Mouse (Mus musculus): Measurements from ENCODE around the gene Tmem41b. TPM values are rescaled to one million over a fixed set of nuclear protein-coding genes. Genes with fewer than 3 reads are reported as not detected.

The Tmem41b gene
- polyA plus RNA-seq, 1 experiment = 8.0 TPM

- TF ChIP-seq CTCF (IDR thresholded peaks at IDR 0.05; ENCODE audit: extremely low read depth, insufficient read depth, insufficient read length, insufficient replicate concordance) (no peak), POLR2A (IDR thresholded peaks at IDR 0.05; ENCODE audit: low read depth, low read length) (no peak)
- H3K27me3 ChIP-seq (ENCODE audit: control insufficient read depth, insufficient read depth, low read length) = no peaks in the 10 kb centered on the region
- no peak overlapping the region for H3K4me3 ChIP-seq (ENCODE audit: extremely low read depth, insufficient read depth, insufficient read length)
- no peak overlapping the region for H3K27ac ChIP-seq (ENCODE audit: insufficient read depth, low read length)
- 96% methylated on average over 6 of the region's 6 CpGs for WGBS
- H3K4me1 ChIP-seq (ENCODE audit: control insufficient read depth, insufficient read depth, insufficient read length) = no peaks in the 10 kb centered on the region
- H3K36me3 ChIP-seq (ENCODE audit: control insufficient read depth, insufficient read depth, low read length) = peaks cover 16% of the 10 kb centered on the region
- no peak for DNase-seq (ENCODE audit: low read depth in 1 of 2, low spot score in 2 of 2)
Observed at GRCm38 (mm10) chr7:109975966-109976715, 10.6 kb downstream of the Tmem41b start.

- Histone ChIP-seq H3K36me3 (ENCODE audit: control insufficient read depth, insufficient read depth, low read length) (peaks cover 3% of the 10 kb centered on the region), H3K27ac (ENCODE audit: insufficient read depth, low read length) (no peak overlapping the region), H3K27me3 (ENCODE audit: control insufficient read depth, insufficient read depth, low read length) (no peaks in the 10 kb centered on the region), H3K4me1 (ENCODE audit: control insufficient read depth, insufficient read depth, insufficient read length) (no peaks in the 10 kb centered on the region; the same call in 1 of the 2 replicates), H3K4me3 (ENCODE audit: extremely low read depth, insufficient read depth, insufficient read length) (no peak overlapping the region)
- DNase-seq (ENCODE audit: low read depth in 1 of 2, low spot score in 2 of 2) = no peak
- TF ChIP-seq CTCF (IDR thresholded peaks at IDR 0.05; ENCODE audit: extremely low read depth, insufficient read depth, insufficient read length, insufficient replicate concordance) (no peak), POLR2A (IDR thresholded peaks at IDR 0.05; ENCODE audit: low read depth, low read length) (no peak)
Observed at GRCm38 (mm10) chr7:109969542-109969941, 17.2 kb downstream of the Tmem41b start.

- Histone ChIP-seq H3K36me3 (ENCODE audit: control insufficient read depth, insufficient read depth, low read length) (peaks cover 3% of the 10 kb centered on the region), H3K27ac (ENCODE audit: insufficient read depth, low read length) (no peak overlapping the region), H3K4me1 (ENCODE audit: control insufficient read depth, insufficient read depth, insufficient read length) (no peaks in the 10 kb centered on the region; the same call in 1 of the 2 replicates), H3K27me3 (ENCODE audit: control insufficient read depth, insufficient read depth, low read length) (no peaks in the 10 kb centered on the region), H3K4me3 (ENCODE audit: extremely low read depth, insufficient read depth, insufficient read length) (no peak overlapping the region)
- no peak for DNase-seq (ENCODE audit: low read depth in 1 of 2, low spot score in 2 of 2)
- TF ChIP-seq POLR2A (IDR thresholded peaks at IDR 0.05; ENCODE audit: low read depth, low read length) = no peak
- TF ChIP-seq CTCF (IDR thresholded peaks at IDR 0.05; ENCODE audit: extremely low read depth, insufficient read depth, insufficient read length, insufficient replicate concordance) = no peak
- 6% methylated on average over 2 of the region's 2 CpGs for WGBS
Observed at GRCm38 (mm10) chr7:109968924-109969450, 17.7 kb downstream of the Tmem41b start.

- DNase-seq (ENCODE audit: low read depth in 1 of 2, low spot score in 2 of 2) = peak; percentile 13 to 70
- H3K36me3 ChIP-seq (ENCODE audit: control insufficient read depth, insufficient read depth, low read length) = peaks cover 3% of the 10 kb centered on the region
- WGBS = 53% methylated on average over 11 of the region's 11 CpGs
- no peaks in the 10 kb centered on the region for H3K27me3 ChIP-seq (ENCODE audit: control insufficient read depth, insufficient read depth, low read length)
- H3K4me3 ChIP-seq (ENCODE audit: extremely low read depth, insufficient read depth, insufficient read length) = no peak overlapping the region
- no peaks in the 10 kb centered on the region; the same call in 1 of the 2 replicates for H3K4me1 ChIP-seq (ENCODE audit: control insufficient read depth, insufficient read depth, insufficient read length)
- no peak for TF ChIP-seq POLR2A (IDR thresholded peaks at IDR 0.05; ENCODE audit: low read depth, low read length)
- no peak for TF ChIP-seq CTCF (IDR thresholded peaks at IDR 0.05; ENCODE audit: extremely low read depth, insufficient read depth, insufficient read length, insufficient replicate concordance)
- H3K27ac ChIP-seq (ENCODE audit: insufficient read depth, low read length) = no peak overlapping the region
Observed at GRCm38 (mm10) chr7:109967805-109968579, 18.7 kb downstream of the Tmem41b start.

- Histone ChIP-seq H3K27me3 (ENCODE audit: control insufficient read depth, insufficient read depth, low read length) (no peaks in the 10 kb centered on the region), H3K36me3 (ENCODE audit: control insufficient read depth, insufficient read depth, low read length) (no peaks in the 10 kb centered on the region), H3K4me1 (ENCODE audit: control insufficient read depth, insufficient read depth, insufficient read length) (peaks cover under 1% of the 10 kb centered on the region), H3K27ac (ENCODE audit: insufficient read depth, low read length) (no peak overlapping the region), H3K4me3 (ENCODE audit: extremely low read depth, insufficient read depth, insufficient read length) (no peak overlapping the region)
- DNase-seq (ENCODE audit: low read depth in 1 of 2, low spot score in 2 of 2) = no peak
- TF ChIP-seq POLR2A (IDR thresholded peaks at IDR 0.05; ENCODE audit: low read depth, low read length) = no peak
- no peak for TF ChIP-seq CTCF (IDR thresholded peaks at IDR 0.05; ENCODE audit: extremely low read depth, insufficient read depth, insufficient read length, insufficient replicate concordance)
Observed at GRCm38 (mm10) chr7:109965658-109966057, 21.1 kb downstream of the Tmem41b start.

GRCm38 (mm10) chr7:109963707-109964106, 23.0 kb downstream of the Tmem41b start:
- 95% methylated on average over 4 of the region's 4 CpGs for WGBS
- H3K27me3 ChIP-seq (ENCODE audit: control insufficient read depth, insufficient read depth, low read length) = no peaks in the 10 kb centered on the region
- H3K4me1 ChIP-seq (ENCODE audit: control insufficient read depth, insufficient read depth, insufficient read length) = peaks cover 5% of the 10 kb centered on the region
- H3K27ac ChIP-seq (ENCODE audit: insufficient read depth, low read length) = no peak overlapping the region
- H3K4me3 ChIP-seq (ENCODE audit: extremely low read depth, insufficient read depth, insufficient read length) = no peak overlapping the region
- DNase-seq (ENCODE audit: low read depth in 1 of 2, low spot score in 2 of 2) = no peak
- TF ChIP-seq POLR2A (IDR thresholded peaks at IDR 0.05; ENCODE audit: low read depth, low read length) (no peak), CTCF (IDR thresholded peaks at IDR 0.05; ENCODE audit: extremely low read depth, insufficient read depth, insufficient read length, insufficient replicate concordance) (no peak)
- no peaks in the 10 kb centered on the region for H3K36me3 ChIP-seq (ENCODE audit: control insufficient read depth, insufficient read depth, low read length)

All from spleen, adult 2 months (tissue).